Mouse (Mus musculus) thymus, postnatal 10 days (tissue): ENCODE measurements around the gene Spdya.
"Not testable (repeated sequence)": the region's sequence is repeated elsewhere in the genome, so short reads cannot be mapped to it uniquely, and the experiment has no call there.

ENCODE experiments used
- DNase-seq, 2 experiments: peaks; one replicate each; pipeline ENCODE4 v3.0.0; 2021; ENCODE audit warnings: low spot score in 2 of 2

Gene Spdya

DNA sequence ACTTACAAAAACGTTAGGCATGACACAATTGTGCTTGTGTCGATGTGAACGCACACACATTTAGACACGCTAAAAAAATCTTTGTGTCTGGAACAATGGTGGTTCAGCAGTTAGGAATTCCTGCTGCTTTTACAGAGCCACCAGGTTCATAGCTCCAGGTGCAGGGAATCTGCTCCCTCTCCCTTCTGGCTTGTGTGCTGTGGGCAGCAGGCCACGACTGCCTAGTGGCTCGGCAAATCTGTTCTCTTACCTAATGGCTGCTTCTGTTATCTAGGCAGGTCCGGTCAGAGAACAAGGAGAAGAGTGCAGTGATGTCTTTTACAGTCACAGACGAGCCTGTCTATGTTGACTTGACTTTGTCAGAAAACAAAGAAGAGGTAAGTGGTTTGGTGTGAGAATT lies 81.5 kb downstream of the Spdya start:
- no peak for DNase-seq

- no peak for DNase-seq
Observed at GRCm38 (mm10) chr17:71636786-71637185, 84.9 kb downstream of the Spdya start.

- DNase-seq: no peak
Observed at GRCm38 (mm10) chr17:71637750-71638265, 85.9 kb downstream of the Spdya start.

GRCm38 (mm10) chr17:71639056-71639455 lies 87.2 kb downstream of the Spdya start:
- DNase-seq: not testable (repeated sequence)
